Mouse (Mus musculus) stomach, postnatal 0 days (tissue): Measurements from ENCODE around the gene Parvg. TPM values are rescaled to one million over a fixed set of nuclear protein-coding genes. Genes with fewer than 3 reads are reported as not detected.

ENCODE experiments used
- ATAC-seq: fragments of 200-750 bp; cut with Nextera tagmentation; 2 replicates; pipeline ENCODE4 v1.8.0; 2017; ENCODE audit not compliant: low FRiP score, low TSS enrichment
- DNase-seq: peaks from one replicate; pipeline ENCODE4 v3.0.0-alpha.2; 2016; ENCODE audit warnings: low spot score
- H3K27ac ChIP-seq: fragments of 300-500 bp; sonication (generic); replicated peaks from 2 replicates; pipeline ENCODE4 v1.5.1; 2014; ENCODE audit warnings: mild to moderate bottlenecking, control low read depth
- H3K27me3 ChIP-seq: fragments of 300-500 bp; sonication (generic); 2 replicates; pipeline ENCODE4 v1.6.1; 2014; ENCODE audit warnings: low read length; ENCODE audit not compliant: control insufficient read depth, insufficient read depth
- H3K36me3 ChIP-seq: fragments of 300-500 bp; sonication (generic); 2 replicates; pipeline ENCODE4 v1.6.1; 2014; ENCODE audit warnings: low read length, mixed read lengths; ENCODE audit not compliant: control insufficient read depth, insufficient read depth
- H3K4me1 ChIP-seq: fragments of 300-500 bp; sonication (generic); replicated peaks from 2 replicates; pipeline ENCODE4 v1.6.1; 2014; ENCODE audit warnings: antibody characterized with exemption; ENCODE audit not compliant: control insufficient read depth, insufficient read depth
- H3K4me2 ChIP-seq: fragments of 300-500 bp; sonication (generic); replicated peaks from 2 replicates; pipeline ENCODE4 v1.6.1; 2014; ENCODE audit warnings: low read depth, mild to moderate bottlenecking, control low read depth, moderate library complexity
- H3K4me3 ChIP-seq: fragments of 300-500 bp; sonication (generic); 2 replicates; pipeline ENCODE4 v1.5.1; 2014; ENCODE audit warnings: low read depth, low read length, control low read depth
- H3K9ac ChIP-seq: fragments of 300-500 bp; sonication (generic); 2 replicates; pipeline ENCODE4 v1.6.1; 2014; ENCODE audit warnings: mild to moderate bottlenecking, low read length, control low read depth, mixed read lengths
- H3K9me3 ChIP-seq: fragments of 300-500 bp; sonication (generic); 2 replicates; pipeline ENCODE4 v1.6.1; 2016; ENCODE audit warnings: low read length; ENCODE audit not compliant: control insufficient read depth
- CTCF ChIP-seq: IDR thresholded peaks from 2 replicates; pipeline ENCODE4 v1.5.1; 2016; ENCODE audit warnings: antibody characterized with exemption, low read depth, mild to moderate bottlenecking, moderate library complexity
- EP300 ChIP-seq: optimal IDR thresholded peaks from 2 replicates; pipeline ENCODE3; 2016; ENCODE audit warnings: antibody characterized with exemption
- WGBS: fragments of 180-500 bp; shearing (Covaris S2); extraction: QIAGEN DNeasy Blood & Tissue Kit; methylation state at CpG from one replicate; pipeline ENCODE4 v1.1.7; 2014; 5-methylcytosine and 5-hydroxymethylcytosine counted together
- polyA plus RNA-seq: library from polyadenylated mRNA; unstranded; fragments of >200 nt; fragmentation: Nextera tagmentation; extraction: Ambion mirVana; gene quantifications from 2 replicates; pipeline ENCODE4 v1.2.1, GENCODE M21; 2015

Gene Parvg
- polyA plus RNA-seq, 1 experiment from 2014 or later = 1.3 TPM

- H3K27me3 ChIP-seq = no peaks in the 10 kb centered on the region
- TF ChIP-seq EP300 (no peak), CTCF (no peak)
- DNase-seq (no peak), ATAC-seq (no peak)
- no peak overlapping the region for H3K4me2 ChIP-seq
- no peaks in the 10 kb centered on the region for H3K36me3 ChIP-seq
- no peaks in the 10 kb centered on the region for H3K4me1 ChIP-seq
- 76% methylated on average over 4 of the region's 4 CpGs for WGBS
- H3K27ac ChIP-seq = no peak overlapping the region
- H3K9me3 ChIP-seq = no peaks in the 10 kb centered on the region
- H3K9ac ChIP-seq = no peak overlapping the region
- no peak overlapping the region for H3K4me3 ChIP-seq
Observed at GRCm38 (mm10) chr15:84331066-84331612, 7.3 kb downstream of the Parvg start.

GRCm38 (mm10) chr15:84336281-84336817 is 12.5 kb downstream of the Parvg start:
- DNase-seq (no peak), ATAC-seq (no peak)
- Histone ChIP-seq H3K36me3 (no peaks in the 10 kb centered on the region), H3K9me3 (no peaks in the 10 kb centered on the region), H3K27ac (no peak overlapping the region), H3K9ac (no peak overlapping the region), H3K27me3 (no peaks in the 10 kb centered on the region), H3K4me3 (no peak overlapping the region), H3K4me1 (no peaks in the 10 kb centered on the region), H3K4me2 (no peak overlapping the region)
- TF ChIP-seq EP300 = no peak
- TF ChIP-seq CTCF = no peak
- 65% methylated on average over 12 of the region's 12 CpGs for WGBS

- TF ChIP-seq CTCF (no peak), EP300 (no peak)
Observed at GRCm38 (mm10) chr15:84337599-84337998, 13.8 kb downstream of the Parvg start.

GRCm38 (mm10) chr15:84340926-84341325 is 17.1 kb downstream of the Parvg start:
- Histone ChIP-seq H3K27ac (no peak overlapping the region), H3K4me3 (no peak overlapping the region), H3K4me2 (no peak overlapping the region), H3K27me3 (no peaks in the 10 kb centered on the region), H3K36me3 (no peaks in the 10 kb centered on the region), H3K9ac (no peak overlapping the region), H3K4me1 (no peaks in the 10 kb centered on the region), H3K9me3 (no peaks in the 10 kb centered on the region)
- ATAC-seq (no peak), DNase-seq (no peak)
- 56% methylated on average over 2 of the region's 2 CpGs for WGBS
- TF ChIP-seq EP300 (no peak), CTCF (no peak)

More at GRCm38 (mm10) chr15:84337599-84337998, 13.8 kb downstream of the Parvg start:
- Histone ChIP-seq H3K36me3 (no peaks in the 10 kb centered on the region), H3K27me3 (no peaks in the 10 kb centered on the region), H3K4me1 (no peaks in the 10 kb centered on the region), H3K27ac (no peak overlapping the region), H3K4me2 (no peak overlapping the region), H3K9me3 (no peaks in the 10 kb centered on the region), H3K9ac (no peak overlapping the region), H3K4me3 (no peak overlapping the region)
- no peak for ATAC-seq
- DNase-seq = no peak
- WGBS = 68% methylated on average over 5 of the region's 5 CpGs

GRCm38 (mm10) chr15:84348769-84349168 is 24.9 kb downstream of the Parvg start:
- 86% methylated on average over 4 of the region's 4 CpGs for whole genome bisulfite sequencing

GRCm38 (mm10) chr15:84349915-84350738 is 26.3 kb downstream of the Parvg start:
- Histone ChIP-seq H3K9me3 (no peaks in the 10 kb centered on the region), H3K4me3 (no peak overlapping the region), H3K4me1 (no peaks in the 10 kb centered on the region), H3K27ac (no peak overlapping the region), H3K4me2 (no peak overlapping the region), H3K36me3 (no peaks in the 10 kb centered on the region), H3K9ac (no peak overlapping the region), H3K27me3 (no peaks in the 10 kb centered on the region)
- ATAC-seq (no peak), DNase-seq (no peak)
- 40% methylated on average over 14 of the region's 14 CpGs for WGBS
- TF ChIP-seq EP300 (no peak), CTCF (no peak)

More at GRCm38 (mm10) chr15:84348769-84349168, 24.9 kb downstream of the Parvg start:
- DNase-seq = no peak
- TF ChIP-seq EP300 (no peak), CTCF (peak; percentile 47)
- no peak overlapping the region for H3K4me2 ChIP-seq
- H3K4me3 ChIP-seq = no peak overlapping the region
- H3K9me3 ChIP-seq = no peaks in the 10 kb centered on the region
- no peaks in the 10 kb centered on the region for H3K27me3 ChIP-seq
- H3K27ac ChIP-seq = no peak overlapping the region
- ATAC-seq = no peak
- H3K9ac ChIP-seq = no peak overlapping the region
- H3K36me3 ChIP-seq = no peaks in the 10 kb centered on the region
- no peaks in the 10 kb centered on the region for H3K4me1 ChIP-seq
